16 mouse cellular contexts compared by ENCODE assay signal in genomic region chr12:70325826-70326225, GRCm38 (mm10). TPM values are rescaled to one million over a fixed set of nuclear protein-coding genes. Genes with fewer than 3 reads are reported as not detected.
DNase-seq lines count a peak whose midpoint lies in the region; ATAC-seq and TF ChIP-seq lines count a peak whose summit lies in the region.
"Had no signal": no experiment of that assay in that cellular context is flagged by ENCODE, and none has a peak within 500 bp of the region (broad histone marks: within the 10 kb centered on the region; RNA-seq: fewer than 3 reads in every experiment).

No protein-coding gene starts in this region.

- H3K4me1 ChIP-seq in midbrain, postnatal 0 days (ENCODE audit: insufficient read depth, low read length) = no peaks in the 10 kb centered on the region
- H3K4me1 ChIP-seq: liver, embryonic 13.5 days had no signal

- H3K4me3 ChIP-seq in layer of hippocampus, adult 2 months = no peak overlapping the region
- no peak overlapping the region for H3K4me3 ChIP-seq in midbrain, postnatal 0 days (ENCODE audit: low read depth, low read length)
- H3K4me3 ChIP-seq: erythroblast, embryonic 14.5 days; heart, embryonic 13.5 days; liver, embryonic 13.5 days had no signal

- ATAC-seq in midbrain, postnatal 0 days (ENCODE audit: low FRiP score) = no peak
- ATAC-seq in inflammation-experienced regulatory T-cells, adult 6 months = no peak

- H3K36me3 ChIP-seq in midbrain, postnatal 0 days (ENCODE audit: insufficient read depth, low read length) = 0 out of 2 replicates have a peak, but pooled peaks cover 2% of the 10 kb centered on the region
- H3K36me3 ChIP-seq: heart, embryonic 13.5 days; liver, embryonic 13.5 days had no signal

- peak; percentile 22 to 59 for DNase-seq in adrenal gland, adult (ENCODE audit: inconsistent age in 2 of 2, low spot score in 1 of 2)
- no peak for DNase-seq in adrenal gland, postnatal 25 days
- DNase-seq in layer of hippocampus, adult 2 months (ENCODE audit: low spot score in 2 of 2) = no peak
- DNase-seq in layer of hippocampus, postnatal 14 days (ENCODE audit: low spot score in 2 of 2) = no peak
- peak; percentile 52 for DNase-seq in cerebellum, adult 9-10 months
- DNase-seq in midbrain, postnatal 0 days (ENCODE audit: low spot score) = no peak
- DNase-seq in spleen, postnatal 14 days (ENCODE audit: low spot score in 2 of 2) = no peak
- DNase-seq: kidney, adult 18-20 months; kidney, postnatal 4 days; liver, embryonic 13.5 days; right cerebral cortex, adult 18-20 months; spleen, adult 18-20 months had no signal

- no peak overlapping the region for H3K9ac ChIP-seq in midbrain, postnatal 0 days (replicated peaks; ENCODE audit: low read length, poor library complexity, severe bottlenecking)
- H3K9ac ChIP-seq: heart, embryonic 13.5 days; liver, embryonic 13.5 days had no signal

- no peak for TF ChIP-seq CTCF in layer of hippocampus, adult 2 months (conservative IDR thresholded peaks at IDR 0.05)
- TF ChIP-seq CTCF in midbrain, postnatal 0 days (IDR thresholded peaks at IDR 0.05) = no peak

- H3K9me3 ChIP-seq in midbrain, postnatal 0 days (ENCODE audit: low read length) = no peaks in the 10 kb centered on the region
- H3K9me3 ChIP-seq: heart, embryonic 13.5 days; liver, embryonic 13.5 days had no signal

- no peaks in the 10 kb centered on the region for H3K27me3 ChIP-seq in midbrain, postnatal 0 days (ENCODE audit: insufficient read depth, low read length)
- H3K27me3 ChIP-seq: CH12.LX; heart, embryonic 13.5 days; liver, embryonic 13.5 days had no signal

- peak overlapping the region; percentile 56; the same call in 1 of the 2 replicates for H3K27ac ChIP-seq in layer of hippocampus, adult 2 months
- H3K27ac ChIP-seq in midbrain, postnatal 0 days (ENCODE audit: low read depth, low read length) = peak overlapping the region; percentile 7; the same call in 1 of the 2 replicates
- H3K27ac ChIP-seq: heart, embryonic 13.5 days; liver, embryonic 13.5 days had no signal

- H3K4me2 ChIP-seq in midbrain, postnatal 0 days (ENCODE audit: low read depth, low read length, poor library complexity, severe bottlenecking) = no peak overlapping the region
- H3K4me2 ChIP-seq: heart, embryonic 13.5 days; liver, embryonic 13.5 days had no signal

- 50% methylated on average over 7 of the region's 7 CpGs for WGBS in midbrain, postnatal 0 days

RNA-seq across cellular contexts. Expression of gene Trim9, which starts 21.6 kb away (rescaled TPM):
- total RNA-seq in adrenal gland, postnatal 25 days (2021) = 1.5 and 2.3 TPM in 2 replicates
- total RNA-seq in layer of hippocampus, adult 2 months (2021) = 100 to 1,000 TPM; 306 to 310 TPM
- total RNA-seq in layer of hippocampus, postnatal 14 days (2021) = 100 to 1,000 TPM; 321 to 358 TPM
- 219 and 234 TPM in 2 replicates for total RNA-seq in midbrain, postnatal 0 days (2014; rRNA removed)
- polyA plus RNA-seq in midbrain, postnatal 0 days (2015; fragmentation: Nextera tagmentation; extraction: Ambion mirVana) = 116 and 120 TPM in 2 replicates
- not detected for polyA plus RNA-seq in inflammation-experienced regulatory T-cells, adult 6 months (2017; shearing (Covaris generic))
- total RNA-seq: CH12.LX had no signal
- polyA plus RNA-seq: erythroblast, embryonic 14.5 days had no signal

Comparison
In these comparisons a context has a peak if more than half of its experiments do, and no peak if none do; other contexts are left out.
1. DNase-seq: peak in adrenal gland, adult (2 of 2) and cerebellum, adult 9-10 months (single experiment); none in adrenal gland, postnatal 25 days (single experiment), layer of hippocampus, adult 2 months (0 of 2), layer of hippocampus, postnatal 14 days (0 of 2), midbrain, postnatal 0 days (single experiment) and spleen, postnatal 14 days (0 of 2).
2. RNA of gene Trim9, which starts 21.6 kb away (total RNA-seq): 321 to 358 TPM in layer of hippocampus, postnatal 14 days, 306 to 310 TPM in layer of hippocampus, adult 2 months and 219 to 234 TPM in midbrain, postnatal 0 days; 1.5 to 2.3 TPM in adrenal gland, postnatal 25 days; every median in the first group is over 10 times any median in the second.